27 mouse cellular contexts compared by ENCODE assay signal in genomic region chr12:70025431-70025830, GRCm38 (mm10).
"Had no signal": no experiment of that assay in that cellular context is flagged by ENCODE, and none has a peak within 500 bp of the region (broad histone marks: within the 10 kb centered on the region; RNA-seq: fewer than 3 reads in every experiment).

No protein-coding gene starts in this region.

- H3K4me2 ChIP-seq: heart, embryonic 12.5 days; hindbrain, embryonic 12.5 days; hindbrain, embryonic 14.5 days; intestine, embryonic 15.5 days; kidney, embryonic 15.5 days; limb, embryonic 12.5 days; liver, embryonic 11.5 days; liver, embryonic 13.5 days had no signal

- H3K27ac ChIP-seq: heart, embryonic 10.5 days; hindbrain, embryonic 10.5 days; hindbrain, embryonic 12.5 days; hindbrain, embryonic 14.5 days; intestine, embryonic 15.5 days; kidney, embryonic 15.5 days; kidney, postnatal 0 days; layer of hippocampus, adult 2 months; left cerebral cortex, adult 2 months; limb, embryonic 10.5 days; limb, embryonic 12.5 days; liver, embryonic 13.5 days had no signal

- H3K9ac ChIP-seq: heart, embryonic 12.5 days; hindbrain, embryonic 12.5 days; hindbrain, embryonic 14.5 days; intestine, embryonic 15.5 days; kidney, embryonic 15.5 days; limb, embryonic 12.5 days; liver, embryonic 13.5 days had no signal

- ATAC-seq: hindbrain, embryonic 16.5 days; inflammation-experienced regulatory T-cells, adult 6 months; intestine, embryonic 15.5 days; intestine, postnatal 0 days had no signal

- H3K9me3 ChIP-seq: heart, embryonic 10.5 days; heart, embryonic 12.5 days; hindbrain, embryonic 10.5 days; hindbrain, embryonic 12.5 days; intestine, embryonic 15.5 days; kidney, embryonic 15.5 days; limb, embryonic 10.5 days; limb, embryonic 12.5 days; liver, embryonic 13.5 days had no signal

- H3K4me3 ChIP-seq: heart, embryonic 10.5 days; heart, embryonic 12.5 days; hindbrain, embryonic 10.5 days; hindbrain, embryonic 12.5 days; intestine, embryonic 15.5 days; kidney, embryonic 15.5 days; layer of hippocampus, adult 2 months; left cerebral cortex, adult 2 months; limb, embryonic 10.5 days; limb, embryonic 12.5 days; liver, embryonic 13.5 days had no signal

- H3K27me3 ChIP-seq: heart, embryonic 12.5 days; hindbrain, embryonic 12.5 days; intestine, embryonic 15.5 days; kidney, embryonic 15.5 days; limb, embryonic 12.5 days; liver, embryonic 13.5 days had no signal

- H3K4me1 ChIP-seq: heart, embryonic 10.5 days; hindbrain, embryonic 10.5 days; hindbrain, embryonic 12.5 days; intestine, embryonic 15.5 days; limb, embryonic 10.5 days; limb, embryonic 12.5 days; liver, embryonic 13.5 days had no signal

- DNase-seq: gastrocnemius, postnatal 14 days; gastrocnemius, postnatal 36 days; heart, adult 11 months; heart, postnatal 10 days; heart, postnatal 4 days; kidney, adult 18-20 months; kidney, adult 9 months; kidney, postnatal 25 days; kidney, postnatal 4 days; liver; liver, embryonic 13.5 days had no signal
